Mouse (Mus musculus) regulatory T cell (primary cell): ENCODE measurements around the gene Gm49416.
"Not testable (repeated sequence)": the region's sequence is repeated elsewhere in the genome, so short reads cannot be mapped to it uniquely, and the experiment has no call there.

Experiments used
- in situ Hi-C: fragments of 300-600 bp; cut with MboI, MseI; formaldehyde crosslinking; loops from one replicate; pipeline ENCODE4 v1.15.1; 2025; ENCODE audit warnings: high pct_unique_total_duplicates

The Gm49416 gene

GRCm38 (mm10) chr19:8888511-8889385, at the start of gene Gm49416, which contains the start of gene 1810009A15Rik:
TSS of gene Gm49416 (plus strand) at chr19:8888926.
TSS of gene 1810009A15Rik (plus strand) at chr19:8888853.
- in situ Hi-C loops: loop anchor here (25.0 kb wide), 1 partner anchor 1099 kb away; the partner anchor contains the start of gene Fth1

- in situ Hi-C loops: loop anchor here (5.0 to 25.0 kb wide), 3 partner anchors 58 to 252 kb away; partner anchors contain the start of genes Ganab and Slc22a8
Measured at GRCm38 (mm10) chr19:8839103-8839907, 49.4 kb upstream of the Gm49416 start, which contains the start of gene Gng3. TSS of gene Gng3 (minus strand) at chr19:8839194.

DNA sequence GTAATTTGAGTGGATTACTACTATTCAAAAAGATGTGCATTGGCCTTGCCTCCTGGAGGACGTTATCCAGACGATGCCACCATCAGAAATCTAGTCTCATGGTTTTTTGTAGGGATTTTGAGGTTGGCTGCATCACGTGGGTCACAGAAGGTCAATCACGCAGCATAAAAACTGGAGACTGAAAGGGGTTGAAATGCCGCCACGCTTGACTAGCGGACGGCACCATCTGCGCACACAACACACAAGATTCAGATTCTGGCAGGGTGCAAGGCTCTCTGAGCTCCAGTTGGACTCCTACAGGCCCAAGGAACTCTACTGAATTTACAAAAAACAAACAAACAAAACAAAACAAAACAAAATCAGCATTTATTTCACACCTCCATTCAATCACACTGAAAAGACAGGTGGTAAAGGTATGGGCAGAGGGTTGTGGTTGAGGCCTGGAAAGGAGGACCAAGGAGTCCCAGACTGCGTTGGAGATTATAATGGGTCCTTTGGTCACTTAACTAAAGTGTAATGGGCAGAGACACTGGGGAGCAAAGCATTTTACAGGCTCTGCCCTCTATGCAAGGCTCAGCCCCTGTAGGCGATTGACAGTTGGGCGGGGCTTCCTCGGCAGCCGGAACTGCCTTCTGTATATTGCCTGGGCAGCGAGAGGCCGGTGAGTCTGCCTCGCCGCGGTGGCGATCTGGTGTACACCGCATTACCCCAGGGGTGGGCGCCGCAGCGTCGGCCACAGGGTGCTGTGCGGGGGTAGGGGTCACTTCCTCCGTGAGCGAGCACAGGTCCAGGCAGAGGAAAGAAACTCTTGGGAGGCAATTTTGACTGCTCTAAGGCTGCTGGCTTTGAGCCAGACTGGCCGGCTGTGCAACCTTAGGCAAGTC, 48.6 kb upstream of the Gm49416 start:
- in situ Hi-C loops: loop anchor here (5.0 to 25.0 kb wide), 3 partner anchors 57 to 253 kb away; partner anchors contain the start of genes Ganab and Slc22a8

GRCm38 (mm10) chr19:8841012-8841411, 47.7 kb upstream of the Gm49416 start:
- in situ Hi-C loops: loop anchor here (25.0 kb wide), 1 partner anchor 254 kb away; the partner anchor contains the start of gene Slc22a8

GRCm38 (mm10) chr19:8842961-8843360, 45.8 kb upstream of the Gm49416 start:
- in situ Hi-C loops: loop anchor here (25.0 kb wide), 1 partner anchor 256 kb away; the partner anchor contains the start of gene Slc22a8

DNA sequence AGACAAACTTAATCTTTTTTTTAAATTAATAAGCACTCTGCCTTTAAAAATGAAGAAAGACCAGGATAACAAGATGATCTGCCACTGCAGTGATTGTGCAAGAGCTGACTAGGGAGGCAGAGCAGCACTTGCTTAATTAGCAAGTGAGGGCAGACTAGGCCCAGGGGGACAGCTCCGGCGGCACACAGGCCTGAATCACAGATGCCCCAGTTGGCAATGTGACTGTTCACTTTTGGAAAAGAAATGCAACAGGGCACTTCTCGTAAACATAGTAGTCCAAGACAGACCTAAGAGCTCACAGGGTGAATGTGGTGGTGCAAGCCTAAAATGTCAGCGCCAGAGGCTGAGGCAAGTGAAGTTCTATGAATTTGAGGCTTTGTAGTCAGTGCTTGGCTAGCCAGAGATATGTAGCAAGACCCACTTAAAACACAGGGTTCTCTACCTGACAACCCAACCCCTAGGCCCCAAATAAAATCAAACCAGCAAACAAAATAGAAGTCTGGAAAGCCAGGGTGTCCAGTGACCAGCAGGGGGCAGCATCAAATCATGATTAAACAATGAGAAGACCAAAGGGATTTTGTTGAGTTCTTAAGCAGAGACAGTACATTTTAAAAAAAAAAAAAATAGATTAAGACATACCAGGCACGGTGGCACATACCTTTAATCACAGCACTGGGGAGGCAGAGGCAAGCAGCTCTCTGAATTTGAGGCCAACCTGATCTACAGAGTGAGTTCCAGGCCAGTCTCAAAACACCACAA, 44.2 kb upstream of the Gm49416 start:
- in situ Hi-C loops: loop anchor here (5.0 to 25.0 kb wide), 2 partner anchors 257 to 268 kb away; partner anchors contain the start of gene Slc22a8

- in situ Hi-C loops: loop anchor here (5.0 to 25.0 kb wide), 2 partner anchors 261 to 264 kb away; partner anchors contain the start of gene Slc22a8
Measured at GRCm38 (mm10) chr19:8848356-8848755, 40.4 kb upstream of the Gm49416 start.

DNA sequence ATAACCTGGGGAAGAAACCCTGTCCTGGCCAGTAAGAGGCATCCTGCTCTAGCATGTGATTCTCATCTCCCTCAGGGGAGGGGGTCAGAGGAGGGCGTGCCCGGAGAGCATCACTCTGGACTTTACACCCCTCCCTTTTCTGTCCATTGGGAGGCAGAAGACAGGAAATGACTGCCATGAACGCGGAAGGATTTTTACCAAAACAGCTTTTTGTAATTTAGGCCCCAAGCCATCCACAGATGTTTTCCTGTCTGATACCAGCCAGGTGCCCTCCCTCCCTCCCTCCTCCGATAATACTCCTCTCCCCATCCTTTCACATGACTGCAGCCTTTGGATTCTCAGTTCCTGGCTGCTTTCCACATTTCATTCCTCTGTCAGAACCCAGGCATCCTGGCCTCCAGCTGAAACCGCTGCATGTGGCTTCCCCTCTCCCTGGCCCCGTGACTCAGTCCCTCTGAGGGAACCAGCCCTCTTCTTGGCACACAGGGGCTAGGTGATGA, 38.3 kb upstream of the Gm49416 start, which contains the start of gene Lrrn4cl:
Lrrn4cl (plus strand) TSS at position 367 of the 500 bp plus-strand sequence.
- in situ Hi-C loops: no loop called here

GRCm38 (mm10) chr19:8851639-8852038, 37.1 kb upstream of the Gm49416 start:
- in situ Hi-C loops: no loop called here

GRCm38 (mm10) chr19:8852236-8852928, 36.3 kb upstream of the Gm49416 start:
- in situ Hi-C loops: no loop called here

- in situ Hi-C loops: no loop called here
Measured at GRCm38 (mm10) chr19:8853117-8853516, 35.6 kb upstream of the Gm49416 start.

DNA sequence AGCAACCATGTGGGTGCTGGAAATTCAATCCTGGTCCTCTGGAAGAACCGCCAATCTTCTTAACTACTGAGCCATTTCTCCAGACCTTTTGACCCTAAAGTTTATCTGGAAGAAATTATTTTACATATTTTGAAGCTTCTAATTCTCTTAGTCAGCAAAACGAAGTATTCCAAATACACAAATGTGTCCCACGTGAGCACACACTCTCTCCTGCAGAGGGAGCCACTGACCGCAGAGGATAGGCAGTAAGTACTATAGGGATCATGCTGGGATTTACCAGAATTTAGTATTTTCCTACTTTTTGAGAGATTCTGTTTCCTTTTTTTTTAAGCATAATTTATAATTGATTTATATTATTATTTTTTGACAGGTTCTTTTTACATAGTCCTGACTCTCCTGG, 31.0 kb upstream of the Gm49416 start:
- in situ Hi-C loops: no loop called here

DNA sequence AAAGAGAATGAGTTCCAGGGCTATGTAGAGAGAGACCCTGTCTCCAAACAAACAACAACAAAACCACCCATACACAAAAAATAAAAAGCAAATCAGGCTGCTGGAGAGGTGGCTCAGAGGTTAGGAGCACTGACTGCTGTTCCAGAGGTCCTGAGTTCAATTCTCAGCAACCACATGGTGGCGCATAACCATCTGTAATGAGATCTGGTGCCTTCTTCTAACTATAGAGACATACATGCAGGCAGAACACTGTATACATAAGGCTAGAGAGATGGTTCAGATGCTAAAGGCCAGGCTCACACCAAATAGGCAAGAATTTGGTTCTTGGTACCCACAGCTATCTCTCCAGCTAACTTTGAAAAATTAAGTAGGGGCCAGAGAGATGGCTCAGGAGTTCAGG, 29.7 kb upstream of the Gm49416 start:
- in situ Hi-C loops: no loop called here

- in situ Hi-C loops: no loop called here
Measured at GRCm38 (mm10) chr19:8864265-8864664, 24.5 kb upstream of the Gm49416 start.

- in situ Hi-C loops: not testable (repeated sequence)
Measured at GRCm38 (mm10) chr19:8870381-8870780, 18.3 kb upstream of the Gm49416 start.

- in situ Hi-C loops: no loop called here
Measured at GRCm38 (mm10) chr19:8870838-8871237, 17.9 kb upstream of the Gm49416 start.

GRCm38 (mm10) chr19:8871267-8872186, 17.2 kb upstream of the Gm49416 start, which contains the start of gene Ubxn1:
TSS of gene Ubxn1 (plus strand) at chr19:8871496.
- in situ Hi-C loops: no loop called here
